Mouse (Mus musculus): Measurements from ENCODE around the gene Cdc42se2. TPM values are rescaled to one million over a fixed set of nuclear protein-coding genes. Genes with fewer than 3 reads are reported as not detected.
A peak's percentile ranks its signal among the peaks of the same experiment; 100 is the strongest.

Gene Cdc42se2
- polyA plus RNA-seq, 1 experiment from 2014 or later, result 228 TPM

GRCm38 (mm10) chr11:54718601-54719000 is 68.9 kb downstream of the Cdc42se2 start:
- Histone ChIP-seq H3K4me3 (replicated peaks) (no peak overlapping the region), H3K27me3 (no peaks in the 10 kb centered on the region), H3K36me3 (replicated peaks) (peaks cover 78% of the 10 kb centered on the region), H3K4me2 (no peak overlapping the region), H3K27ac (0 out of 2 replicates have a peak overlapping the region, but pooled peaks have one; percentile 8), H3K9ac (no peak overlapping the region), H3K4me1 (no peaks in the 10 kb centered on the region), H3K9me3 (no peaks in the 10 kb centered on the region)
- 88% methylated on average over 3 of the region's 3 CpGs for WGBS
- ATAC-seq (ENCODE audit: low FRiP score), result no peak

- peaks cover 71% of the 10 kb centered on the region for H3K36me3 ChIP-seq (replicated peaks)
- no peak overlapping the region for H3K9ac ChIP-seq
- no peaks in the 10 kb centered on the region for H3K27me3 ChIP-seq
- H3K27ac ChIP-seq, result no peak overlapping the region
- ATAC-seq (ENCODE audit: low FRiP score), result no peak
- H3K4me1 ChIP-seq, result no peaks in the 10 kb centered on the region
- 91% methylated on average over 3 of the region's 3 CpGs for WGBS
- H3K9me3 ChIP-seq, result no peaks in the 10 kb centered on the region
- H3K4me2 ChIP-seq, result no peak overlapping the region
- no peak overlapping the region for H3K4me3 ChIP-seq (replicated peaks)
Measured at GRCm38 (mm10) chr11:54717893-54718292, 69.6 kb downstream of the Cdc42se2 start.

- 76% methylated on average over 2 of the region's 2 CpGs for WGBS
- no peak overlapping the region for H3K4me2 ChIP-seq
- H3K9ac ChIP-seq, result no peak overlapping the region
- peaks cover 29% of the 10 kb centered on the region for H3K36me3 ChIP-seq (replicated peaks)
- peaks cover 6% of the 10 kb centered on the region; the same call in 1 of the 2 replicates for H3K4me1 ChIP-seq
- no peaks in the 10 kb centered on the region for H3K9me3 ChIP-seq
- ATAC-seq (ENCODE audit: low FRiP score), result no peak
- H3K4me3 ChIP-seq (replicated peaks), result no peak overlapping the region
- no peaks in the 10 kb centered on the region for H3K27me3 ChIP-seq
- no peak overlapping the region for H3K27ac ChIP-seq
Measured at GRCm38 (mm10) chr11:54712849-54713248, 74.6 kb downstream of the Cdc42se2 start.

- H3K27me3 ChIP-seq, result no peaks in the 10 kb centered on the region
- 82% methylated on average over 4 of the region's 4 CpGs for WGBS
- H3K4me3 ChIP-seq (replicated peaks), result no peak overlapping the region
- H3K4me1 ChIP-seq, result peaks cover 6% of the 10 kb centered on the region; the same call in 1 of the 2 replicates
- no peak overlapping the region for H3K27ac ChIP-seq
- H3K36me3 ChIP-seq (replicated peaks), result peaks cover 9% of the 10 kb centered on the region
- H3K9me3 ChIP-seq, result no peaks in the 10 kb centered on the region
- H3K9ac ChIP-seq, result no peak overlapping the region; the same call in 1 of the 2 replicates
- no peak overlapping the region for H3K4me2 ChIP-seq
- ATAC-seq (ENCODE audit: low FRiP score), result no peak
Measured at GRCm38 (mm10) chr11:54710512-54711293, 76.8 kb downstream of the Cdc42se2 start.

GRCm38 (mm10) chr11:54709645-54710044 is 77.8 kb downstream of the Cdc42se2 start:
- Histone ChIP-seq H3K4me2 (no peak overlapping the region), H3K4me3 (replicated peaks) (no peak overlapping the region), H3K27ac (no peak overlapping the region), H3K36me3 (replicated peaks) (peaks cover 7% of the 10 kb centered on the region), H3K27me3 (no peaks in the 10 kb centered on the region), H3K4me1 (peaks cover 6% of the 10 kb centered on the region; the same call in 1 of the 2 replicates), H3K9me3 (no peaks in the 10 kb centered on the region), H3K9ac (no peak overlapping the region)
- 65% methylated on average over 2 of the region's 2 CpGs for WGBS
- no peak for ATAC-seq (ENCODE audit: low FRiP score)

GRCm38 (mm10) chr11:54708153-54708552 is 79.3 kb downstream of the Cdc42se2 start:
- no peak overlapping the region for H3K4me2 ChIP-seq
- 94% methylated on average over 2 of the region's 2 CpGs for WGBS
- peaks cover 9% of the 10 kb centered on the region for H3K4me1 ChIP-seq
- no peak overlapping the region for H3K9ac ChIP-seq
- H3K27ac ChIP-seq, result no peak overlapping the region
- H3K27me3 ChIP-seq, result no peaks in the 10 kb centered on the region
- no peak overlapping the region for H3K4me3 ChIP-seq (replicated peaks)
- no peaks in the 10 kb centered on the region for H3K9me3 ChIP-seq
- ATAC-seq (ENCODE audit: low FRiP score), result no peak
- peaks cover 7% of the 10 kb centered on the region for H3K36me3 ChIP-seq (replicated peaks)

- H3K9ac ChIP-seq, result no peak overlapping the region
- H3K9me3 ChIP-seq, result no peaks in the 10 kb centered on the region
- H3K4me2 ChIP-seq, result no peak overlapping the region
- 0 out of 2 replicates have a peak, but pooled peaks have one; percentile 39 for ATAC-seq (ENCODE audit: low FRiP score)
- 38% methylated on average over 4 of the region's 4 CpGs for WGBS
- H3K4me3 ChIP-seq (replicated peaks), result no peak overlapping the region
- peaks cover 3% of the 10 kb centered on the region; the same call in 1 of the 2 replicates for H3K4me1 ChIP-seq
- no peaks in the 10 kb centered on the region for H3K27me3 ChIP-seq
- H3K36me3 ChIP-seq (replicated peaks), result no peaks in the 10 kb centered on the region; the same call in 1 of the 2 replicates
- H3K27ac ChIP-seq, result no peak overlapping the region
Measured at GRCm38 (mm10) chr11:54703306-54703705, 84.2 kb downstream of the Cdc42se2 start.

GRCm38 (mm10) chr11:54701848-54702247 is 85.6 kb downstream of the Cdc42se2 start:
- H3K4me1 ChIP-seq, result peaks cover 3% of the 10 kb centered on the region; the same call in 1 of the 2 replicates
- H3K4me3 ChIP-seq (replicated peaks), result no peak overlapping the region
- H3K4me2 ChIP-seq, result no peak overlapping the region
- H3K9ac ChIP-seq, result no peak overlapping the region
- no peaks in the 10 kb centered on the region for H3K27me3 ChIP-seq
- no peak overlapping the region for H3K27ac ChIP-seq
- no peak for ATAC-seq (ENCODE audit: low FRiP score)
- 94% methylated on average over 8 of the region's 8 CpGs for WGBS
- no peaks in the 10 kb centered on the region for H3K9me3 ChIP-seq
- peaks cover 3% of the 10 kb centered on the region; the same call in 1 of the 2 replicates for H3K36me3 ChIP-seq (replicated peaks)

- no peak overlapping the region for H3K4me2 ChIP-seq
- ATAC-seq (ENCODE audit: low FRiP score), result no peak
- WGBS, result 76% methylated on average over 3 of the region's 3 CpGs
- H3K36me3 ChIP-seq (replicated peaks), result peaks cover 17% of the 10 kb centered on the region
- H3K9ac ChIP-seq, result no peak overlapping the region
- H3K27ac ChIP-seq, result no peak overlapping the region
- no peak overlapping the region for H3K4me3 ChIP-seq (replicated peaks)
- H3K27me3 ChIP-seq, result no peaks in the 10 kb centered on the region
- H3K4me1 ChIP-seq, result peaks cover 3% of the 10 kb centered on the region; the same call in 1 of the 2 replicates
- no peaks in the 10 kb centered on the region for H3K9me3 ChIP-seq
Measured at GRCm38 (mm10) chr11:54699972-54700371, 87.5 kb downstream of the Cdc42se2 start.

- Histone ChIP-seq H3K9me3 (no peaks in the 10 kb centered on the region), H3K9ac (no peak overlapping the region), H3K27me3 (no peaks in the 10 kb centered on the region), H3K4me3 (replicated peaks) (no peak overlapping the region), H3K4me1 (no peaks in the 10 kb centered on the region), H3K4me2 (no peak overlapping the region), H3K36me3 (replicated peaks) (peaks cover 21% of the 10 kb centered on the region), H3K27ac (no peak overlapping the region)
- no peak for ATAC-seq (ENCODE audit: low FRiP score)
- whole genome bisulfite sequencing, result 95% methylated on average over 7 of the region's 7 CpGs
Measured at GRCm38 (mm10) chr11:54698636-54699035, 88.8 kb downstream of the Cdc42se2 start.

- no peak for ATAC-seq (ENCODE audit: low FRiP score)
- Histone ChIP-seq H3K27me3 (no peaks in the 10 kb centered on the region), H3K9me3 (no peaks in the 10 kb centered on the region), H3K4me1 (no peaks in the 10 kb centered on the region), H3K9ac (no peak overlapping the region), H3K27ac (no peak overlapping the region), H3K36me3 (replicated peaks) (peaks cover 21% of the 10 kb centered on the region), H3K4me2 (no peak overlapping the region), H3K4me3 (replicated peaks) (no peak overlapping the region)
- WGBS, result 88% methylated on average over 5 of the region's 5 CpGs
Measured at GRCm38 (mm10) chr11:54697611-54698010, 89.9 kb downstream of the Cdc42se2 start.

GRCm38 (mm10) chr11:54695951-54696350 is 91.5 kb downstream of the Cdc42se2 start:
- Histone ChIP-seq H3K36me3 (replicated peaks) (peaks cover 30% of the 10 kb centered on the region), H3K4me1 (no peaks in the 10 kb centered on the region), H3K9ac (no peak overlapping the region), H3K4me2 (no peak overlapping the region), H3K27me3 (no peaks in the 10 kb centered on the region), H3K27ac (no peak overlapping the region), H3K4me3 (replicated peaks) (no peak overlapping the region), H3K9me3 (no peaks in the 10 kb centered on the region)
- ATAC-seq (ENCODE audit: low FRiP score), result no peak
- 76% methylated on average over 4 of the region's 4 CpGs for WGBS

- H3K4me1 ChIP-seq, result no peaks in the 10 kb centered on the region
- no peaks in the 10 kb centered on the region for H3K9me3 ChIP-seq
- no peaks in the 10 kb centered on the region for H3K27me3 ChIP-seq
- ATAC-seq (ENCODE audit: low FRiP score), result no peak
- no peak overlapping the region for H3K4me3 ChIP-seq (replicated peaks)
- H3K36me3 ChIP-seq (replicated peaks), result peaks cover 36% of the 10 kb centered on the region
- WGBS, result 87% methylated on average over 8 of the region's 8 CpGs
- H3K9ac ChIP-seq, result no peak overlapping the region
- no peak overlapping the region for H3K27ac ChIP-seq
- no peak overlapping the region for H3K4me2 ChIP-seq
Measured at GRCm38 (mm10) chr11:54694291-54694690, 93.2 kb downstream of the Cdc42se2 start.

Measured in forebrain, embryonic 12.5 days (tissue).